Mouse (Mus musculus) spleen, adult 2 months (tissue): Measurements from ENCODE around the gene Mgea5. TPM values are rescaled to one million over a fixed set of nuclear protein-coding genes. Genes with fewer than 3 reads are reported as not detected.

Source experiments
- DNase-seq, 2 experiments: peaks; one replicate each; pipeline versions ENCODE4 v3.0.0 to v3.0.0-alpha.2; 2012 to 2021; ENCODE audit warnings: low spot score in 2 of 2, low read depth in 1 of 2
- H3K27ac ChIP-seq: fragments of 200-500 bp; 2 replicates; pipeline ENCODE4 v1.5.1; 2012; ENCODE audit warnings: low read length, inconsistent platforms; ENCODE audit not compliant: insufficient read depth
- H3K27me3 ChIP-seq: fragments of 200-500 bp; 2 replicates; pipeline ENCODE4 v1.6.1; 2012; ENCODE audit warnings: mild to moderate bottlenecking, moderate library complexity, low read length, inconsistent platforms; ENCODE audit not compliant: control insufficient read depth, insufficient read depth
- H3K36me3 ChIP-seq: fragments of 200-500 bp; 2 replicates; pipeline ENCODE4 v1.6.1; 2012; ENCODE audit warnings: mild to moderate bottlenecking, low read length, inconsistent platforms; ENCODE audit not compliant: control insufficient read depth, insufficient read depth
- H3K4me1 ChIP-seq: fragments of 200-500 bp; 2 replicates; pipeline ENCODE4 v1.6.1; 2011; ENCODE audit warnings: inconsistent platforms; ENCODE audit not compliant: control insufficient read depth, insufficient read depth, insufficient read length
- H3K4me3 ChIP-seq: fragments of 200-500 bp; 2 replicates; pipeline ENCODE4 v1.5.1; 2011; ENCODE audit warnings: mild to moderate bottlenecking, inconsistent platforms; ENCODE audit not compliant: insufficient read depth, insufficient read length; ENCODE audit errors: extremely low read depth
- CTCF ChIP-seq: fragments of 200-500 bp; IDR thresholded peaks from 2 replicates; pipeline ENCODE4 v1.5.1; 2011; ENCODE audit warnings: mild to moderate bottlenecking, inconsistent platforms; ENCODE audit not compliant: insufficient read depth, insufficient read length, insufficient replicate concordance; ENCODE audit errors: extremely low read depth
- POLR2A ChIP-seq: fragments of 200-500 bp; IDR thresholded peaks from 2 replicates; pipeline ENCODE4 v1.6.1; 2011; ENCODE audit warnings: low read depth, low read length, inconsistent platforms
- WGBS: fragments of 180-500 bp; shearing (Covaris S2); methylation state at CpG from one replicate; pipeline ENCODE4 v1.1.7; 2018; 5-methylcytosine and 5-hydroxymethylcytosine counted together
- polyA plus RNA-seq: library from polyadenylated mRNA; depleted of rRNA; stranded (reverse); fragments of >200 nt; gene quantifications from 2 replicates; pipeline ENCODE4 v1.2.3, GENCODE M21; 2012

The Mgea5 gene
- polyA plus RNA-seq, 1 experiment: 21.1 TPM

DNA sequence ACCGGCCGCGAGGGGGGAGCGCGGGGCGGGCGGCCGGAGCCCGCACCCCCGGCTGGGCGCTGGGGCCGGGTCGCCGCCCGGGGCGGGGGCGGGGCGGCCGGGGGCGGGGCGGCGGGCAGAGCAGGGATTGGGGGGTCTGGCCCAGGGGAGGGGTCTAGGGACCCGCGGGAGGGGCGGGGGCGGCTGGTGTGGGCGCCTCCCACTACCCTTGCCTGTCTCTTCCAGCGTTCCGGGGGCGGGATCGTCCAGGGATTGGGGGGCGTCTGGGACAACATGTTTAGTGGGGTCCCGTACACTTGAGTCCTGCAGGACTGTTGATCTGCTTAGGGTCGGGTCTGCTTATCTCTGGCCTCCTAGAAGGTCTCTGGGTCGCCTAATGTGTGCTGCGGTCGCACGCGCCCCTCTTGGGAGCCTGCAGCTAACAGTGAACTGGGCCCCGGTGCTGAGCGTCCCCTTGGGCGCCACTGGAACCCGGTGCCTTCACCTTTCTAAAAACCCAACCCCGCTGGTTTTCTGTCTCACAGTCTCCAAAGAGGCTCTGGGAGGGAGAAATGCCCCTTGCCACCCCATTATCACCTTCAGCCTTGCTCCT is 40.6 kb downstream of the Mgea5 start:
- TF ChIP-seq CTCF (no peak), POLR2A (no peak)
- peaks cover 22% of the 10 kb centered on the region for H3K27me3 ChIP-seq
- DNase-seq: no peak
- peaks cover 5% of the 10 kb centered on the region for H3K4me1 ChIP-seq
- 20% methylated on average over 20 of the region's 44 CpGs for WGBS
- no peaks in the 10 kb centered on the region for H3K36me3 ChIP-seq
- no peak overlapping the region for H3K27ac ChIP-seq
- no peak overlapping the region for H3K4me3 ChIP-seq

DNA sequence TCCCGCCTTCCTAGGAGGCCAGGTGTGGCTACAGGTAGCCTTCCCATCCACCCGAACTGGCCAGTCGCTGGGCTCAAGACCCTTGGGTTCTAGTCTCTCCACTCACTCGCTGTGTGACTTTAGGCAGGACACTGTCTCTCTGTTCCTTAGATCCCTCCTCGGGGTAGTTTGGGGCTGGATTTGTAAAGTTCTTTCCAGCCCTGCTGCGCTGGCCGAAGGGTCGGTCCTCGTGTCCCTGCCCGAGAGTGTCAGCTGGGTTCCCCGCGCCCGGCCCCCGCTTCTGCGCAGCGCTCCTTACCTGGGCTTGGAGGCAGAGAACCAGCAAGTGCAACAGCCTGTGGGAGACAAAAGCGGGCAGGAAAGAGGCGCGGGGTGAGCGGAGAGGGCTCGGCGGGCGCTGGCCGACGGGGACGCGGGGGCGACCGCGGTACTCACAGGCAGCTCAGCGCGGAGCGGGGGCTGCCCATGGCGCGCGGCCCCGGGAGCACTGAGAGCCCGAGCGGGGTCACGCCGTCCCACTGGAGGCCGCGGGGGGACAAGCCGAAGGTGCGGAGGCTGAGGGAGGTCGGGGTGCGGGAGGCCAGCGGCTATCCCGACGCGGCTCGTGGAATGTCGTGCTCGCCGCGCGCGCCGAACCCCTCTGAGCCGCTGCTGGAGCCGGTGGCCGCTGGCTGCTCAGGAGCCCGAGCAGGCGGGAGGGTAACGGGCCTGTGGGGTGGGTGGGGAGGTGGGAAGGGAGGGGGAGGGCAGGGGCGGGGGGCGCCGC is 41.2 kb downstream of the Mgea5 start, which contains the start of gene Fgf8:
TSS of gene Fgf8 (minus strand) at position 698 of the 766 bp plus-strand sequence.
- H3K27me3 ChIP-seq: peaks cover 24% of the 10 kb centered on the region
- TF ChIP-seq CTCF (no peak), POLR2A (no peak)
- 3% methylated on average over 56 of the region's 68 CpGs for WGBS
- no peaks in the 10 kb centered on the region for H3K36me3 ChIP-seq
- no peak for DNase-seq
- H3K4me3 ChIP-seq: peak within 1 kb of the TSS; percentile 23; the same call in 1 of the 2 replicates
- peaks cover 5% of the 10 kb centered on the region for H3K4me1 ChIP-seq
- H3K27ac ChIP-seq: no peak within 1 kb of the TSS

DNA sequence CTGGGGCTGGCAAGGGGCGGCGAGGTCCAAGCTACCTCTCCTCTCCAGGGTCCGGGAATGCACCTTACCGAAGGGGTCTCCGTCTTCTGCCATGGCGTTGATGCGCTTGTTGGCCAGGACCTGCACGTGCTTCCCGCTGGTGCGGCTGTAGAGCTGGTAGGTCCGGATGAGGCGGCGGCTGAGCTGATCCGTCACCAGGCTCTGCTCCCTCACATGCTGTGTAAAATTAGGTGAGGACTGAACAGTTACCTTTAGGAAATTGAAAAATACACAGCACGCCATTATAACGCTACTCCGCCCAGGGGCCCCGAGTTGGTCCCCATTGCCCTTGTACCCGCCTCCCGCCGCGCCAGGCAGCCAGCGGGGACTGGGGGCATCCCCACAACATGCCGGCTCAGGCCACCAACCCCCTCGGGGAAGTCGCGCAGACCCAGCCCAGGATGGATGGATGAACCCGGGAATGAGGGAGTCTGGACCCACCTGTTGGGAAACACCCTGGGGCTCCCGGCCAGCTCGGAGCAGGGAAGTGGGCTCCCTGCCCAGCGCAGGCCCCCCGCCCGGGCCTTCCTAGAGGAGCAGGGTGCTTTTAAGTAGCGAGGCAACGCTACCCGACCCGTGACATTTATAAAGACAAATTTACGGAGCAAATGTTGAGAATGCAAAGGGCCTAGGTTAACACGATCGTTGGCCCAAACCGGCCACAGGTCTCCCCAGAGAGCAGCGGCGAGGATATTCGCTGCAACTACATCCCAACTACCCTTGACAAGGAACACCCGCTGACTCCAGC is 42.0 kb downstream of the Mgea5 start:
- Histone ChIP-seq H3K36me3 (no peaks in the 10 kb centered on the region), H3K27me3 (peaks cover 31% of the 10 kb centered on the region), H3K4me3 (no peak overlapping the region), H3K27ac (no peak overlapping the region), H3K4me1 (peaks cover 10% of the 10 kb centered on the region)
- DNase-seq: no peak
- WGBS: 12% methylated on average over 45 of the region's 45 CpGs
- TF ChIP-seq POLR2A (no peak), CTCF (no peak)

DNA sequence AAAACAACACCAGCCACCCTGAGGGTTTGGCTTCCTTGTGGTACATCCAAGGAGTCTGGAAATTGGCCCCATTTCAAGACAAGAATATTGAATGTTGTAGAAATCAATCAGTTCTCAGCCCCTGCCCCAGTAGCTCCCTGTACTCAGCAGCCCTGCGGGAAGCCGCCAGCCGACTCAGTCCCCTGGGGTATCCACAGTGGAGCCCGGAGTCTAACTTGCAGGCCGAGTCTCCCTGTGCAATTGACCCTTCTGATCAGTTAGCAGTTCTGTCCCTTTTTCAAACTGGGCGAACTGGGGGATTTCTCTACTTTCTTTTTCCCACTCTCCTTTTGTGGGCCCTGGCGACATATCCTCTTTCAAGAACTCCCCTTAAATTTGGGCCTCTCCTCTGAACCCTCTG is 42.8 kb downstream of the Mgea5 start:
- Histone ChIP-seq H3K27me3 (peaks cover 31% of the 10 kb centered on the region), H3K27ac (no peak overlapping the region), H3K4me3 (no peak overlapping the region), H3K4me1 (peaks cover 7% of the 10 kb centered on the region; the same call in 1 of the 2 replicates), H3K36me3 (no peaks in the 10 kb centered on the region)
- 51% methylated on average over 7 of the region's 7 CpGs for WGBS
- no peak for DNase-seq
- TF ChIP-seq CTCF (no peak), POLR2A (no peak)

DNA sequence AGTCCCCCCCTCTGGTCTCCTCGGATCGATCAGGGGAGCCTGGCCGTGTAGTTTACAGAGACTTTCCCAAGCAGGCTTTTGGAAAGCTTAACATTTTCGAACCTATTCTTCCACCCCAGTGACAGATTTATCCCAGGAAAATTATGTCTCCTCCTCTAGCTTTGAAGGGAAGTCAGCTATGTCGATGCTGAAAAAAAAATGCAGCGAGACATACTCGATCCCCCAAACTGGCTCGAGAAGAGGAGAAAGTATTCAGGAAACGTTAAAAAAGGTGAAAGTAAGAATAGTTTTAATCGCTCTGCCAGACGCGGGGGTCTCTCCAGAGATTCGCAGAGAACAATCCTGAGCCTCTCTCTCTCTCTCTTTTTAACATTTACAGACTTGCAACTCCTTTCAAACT is 43.4 kb downstream of the Mgea5 start:
- WGBS: 35% methylated on average over 13 of the region's 13 CpGs
- peaks cover 7% of the 10 kb centered on the region; the same call in 1 of the 2 replicates for H3K4me1 ChIP-seq
- DNase-seq: no peak
- H3K27ac ChIP-seq: no peak overlapping the region
- TF ChIP-seq POLR2A (no peak), CTCF (no peak)
- H3K36me3 ChIP-seq: no peaks in the 10 kb centered on the region
- peaks cover 31% of the 10 kb centered on the region for H3K27me3 ChIP-seq
- H3K4me3 ChIP-seq: no peak overlapping the region

DNA sequence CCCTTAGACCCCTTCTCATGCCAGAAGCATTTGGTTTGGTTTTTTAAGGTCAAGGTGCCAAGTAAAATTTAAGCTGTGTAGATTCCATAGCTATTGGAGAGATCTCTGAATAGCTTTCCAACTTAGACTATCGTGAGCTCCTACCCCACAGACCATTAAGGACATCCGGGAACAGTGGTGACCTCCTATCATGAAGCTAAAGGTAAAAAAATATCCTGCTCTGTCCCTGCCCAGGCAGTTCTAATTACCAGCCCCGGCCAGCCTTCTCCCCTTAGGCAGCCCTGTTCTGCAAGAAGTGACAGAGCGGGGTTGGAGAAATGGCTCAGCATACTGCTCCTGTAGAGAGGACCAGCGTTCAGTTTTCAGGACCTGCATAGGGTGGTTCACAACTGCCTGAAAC is 45.1 kb downstream of the Mgea5 start:
- peaks cover 29% of the 10 kb centered on the region for H3K27me3 ChIP-seq

More for the DNA sequence above, 45.1 kb downstream of the Mgea5 start:
- no peak for DNase-seq
- TF ChIP-seq CTCF: no peak
- TF ChIP-seq POLR2A: no peak
- Histone ChIP-seq H3K36me3 (no peaks in the 10 kb centered on the region), H3K4me1 (peaks cover 7% of the 10 kb centered on the region; the same call in 1 of the 2 replicates), H3K4me3 (no peak overlapping the region), H3K27ac (no peak overlapping the region)
- 88% methylated on average over 5 of the region's 5 CpGs for WGBS
